Mouse (Mus musculus) erythroblast, embryonic 14.5 days (primary cell): Measurements from ENCODE around the gene Man2a2.

Experiments used
- GATA1 ChIP-seq: IDR thresholded peaks from 2 replicates; pipeline ENCODE4 v1.6.1; 2012; ENCODE audit warnings: low read length, inconsistent platforms, mixed read lengths
- TAL1 ChIP-seq: IDR thresholded peaks from 3 replicates; pipeline ENCODE4 v1.6.1; 2012; ENCODE audit warnings: low read length, inconsistent platforms, mixed read lengths

GRCm38 (mm10) chr7:80403551-80403950, 32.4 kb upstream of the Man2a2 start:
- TF ChIP-seq TAL1 (no peak), GATA1 (no peak)
